Mouse (Mus musculus) small intestine, adult 2 months (tissue): ENCODE results near the gene Gm10644. TPM values are rescaled to one million over a fixed set of nuclear protein-coding genes. Genes with fewer than 3 reads are reported as not detected.

ENCODE experiments used
- H3K27ac ChIP-seq: fragments of 200-500 bp; 2 replicates; pipeline ENCODE4 v1.5.1; 2012; ENCODE audit warnings: low read depth, low read length, control low read depth, inconsistent platforms; ENCODE audit not compliant: insufficient read depth
- H3K27me3 ChIP-seq: fragments of 200-500 bp; 2 replicates; pipeline ENCODE4 v1.6.1; 2012; ENCODE audit warnings: mild to moderate bottlenecking, moderate library complexity, low read length, inconsistent platforms; ENCODE audit not compliant: control insufficient read depth, insufficient read depth
- H3K36me3 ChIP-seq: fragments of 200-500 bp; 2 replicates; pipeline ENCODE4 v1.6.1; 2012; ENCODE audit warnings: mild to moderate bottlenecking, low read length, control low read depth, inconsistent platforms; ENCODE audit not compliant: control insufficient read depth, insufficient read depth
- H3K4me1 ChIP-seq: fragments of 200-500 bp; 2 replicates; pipeline ENCODE4 v1.6.1; 2012; ENCODE audit warnings: low read length, inconsistent platforms, mixed read lengths; ENCODE audit not compliant: control insufficient read depth, insufficient read depth, insufficient read length
- H3K4me3 ChIP-seq: fragments of 200-500 bp; 2 replicates; pipeline ENCODE4 v1.5.1; 2012; ENCODE audit warnings: low read depth, mild to moderate bottlenecking, control low read depth, inconsistent platforms, low read length, moderate library complexity
- CTCF ChIP-seq: fragments of 200-500 bp; IDR thresholded peaks from 2 replicates; pipeline ENCODE4 v1.5.1; 2012; ENCODE audit warnings: low read depth, mild to moderate bottlenecking, control low read depth, inconsistent platforms, low read length, moderate library complexity, mixed read lengths; ENCODE audit not compliant: insufficient replicate concordance, insufficient read length; ENCODE audit errors: extremely low read depth
- POLR2A ChIP-seq: fragments of 200-500 bp; IDR thresholded peaks from 2 replicates; pipeline ENCODE4 v1.6.1; 2012; ENCODE audit warnings: low read depth, mild to moderate bottlenecking, control low read depth, inconsistent platforms, low read length, moderate library complexity
- WGBS: fragments of 180-500 bp; shearing (Covaris S2); methylation state at CpG from one replicate; pipeline ENCODE4 v1.1.7; 2018; 5-methylcytosine and 5-hydroxymethylcytosine counted together
- polyA plus RNA-seq: library from polyadenylated mRNA; depleted of rRNA; stranded (reverse); fragments of >200 nt; gene quantifications from 2 replicates; pipeline ENCODE4 v1.2.3, GENCODE M21; 2012

Gene Gm10644
- polyA plus RNA-seq, 1 experiment = 0.44 TPM

DNA sequence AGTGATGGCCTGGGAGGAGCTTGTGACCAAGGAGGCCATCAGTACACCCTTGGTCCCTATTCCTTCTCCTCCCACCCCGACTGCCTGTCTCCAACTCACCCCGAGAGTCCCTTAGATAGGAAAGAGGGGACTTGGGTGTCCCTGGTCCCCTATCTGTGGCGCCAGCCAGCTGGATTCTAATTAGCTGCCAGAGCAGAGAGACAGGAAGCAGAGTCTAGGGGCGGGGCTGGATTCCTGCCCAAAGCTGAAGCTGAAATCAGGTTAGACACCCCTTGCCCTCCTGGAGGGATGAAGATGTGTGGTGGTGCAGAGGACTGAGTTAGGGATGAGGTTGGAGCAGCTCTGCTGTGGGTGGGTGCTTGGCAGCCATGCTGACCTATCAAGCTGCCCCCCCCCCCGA is 40.1 kb downstream of the Gm10644 start:
- TF ChIP-seq POLR2A (no peak), CTCF (no peak)

DNA sequence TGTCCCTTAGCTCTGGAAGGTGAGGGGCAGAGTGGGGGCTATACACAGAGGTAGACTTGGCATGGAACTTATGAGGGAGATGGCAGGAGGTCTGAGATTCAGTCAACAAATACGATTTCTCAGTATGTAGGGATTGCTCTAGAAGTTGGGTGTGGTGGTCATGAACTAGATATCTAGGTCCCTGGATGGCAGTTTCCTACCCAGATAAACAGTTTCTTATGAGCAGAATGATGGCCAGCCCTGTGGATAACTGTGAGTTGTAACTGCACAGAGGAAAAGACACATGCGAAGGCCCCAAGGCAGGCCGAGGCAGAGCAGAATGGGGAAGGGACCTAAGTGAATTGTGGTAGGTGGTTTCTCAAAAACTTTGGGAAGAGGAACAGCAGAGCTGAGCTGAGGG is 40.8 kb downstream of the Gm10644 start:
- Histone ChIP-seq H3K4me1 (no peaks in the 10 kb centered on the region; the same call in 1 of the 2 replicates), H3K27me3 (no peaks in the 10 kb centered on the region), H3K36me3 (no peaks in the 10 kb centered on the region), H3K4me3 (no peak overlapping the region), H3K27ac (no peak overlapping the region)
- 86% methylated on average over 3 of the region's 3 CpGs for WGBS
- TF ChIP-seq CTCF = no peak
- no peak for TF ChIP-seq POLR2A

More for the DNA sequence above, 40.1 kb downstream of the Gm10644 start:
- no peak overlapping the region for H3K27ac ChIP-seq
- H3K36me3 ChIP-seq = no peaks in the 10 kb centered on the region
- H3K4me1 ChIP-seq = no peaks in the 10 kb centered on the region; the same call in 1 of the 2 replicates
- H3K4me3 ChIP-seq = no peak overlapping the region
- no peaks in the 10 kb centered on the region for H3K27me3 ChIP-seq
- WGBS = 46% methylated on average over 5 of the region's 5 CpGs

DNA sequence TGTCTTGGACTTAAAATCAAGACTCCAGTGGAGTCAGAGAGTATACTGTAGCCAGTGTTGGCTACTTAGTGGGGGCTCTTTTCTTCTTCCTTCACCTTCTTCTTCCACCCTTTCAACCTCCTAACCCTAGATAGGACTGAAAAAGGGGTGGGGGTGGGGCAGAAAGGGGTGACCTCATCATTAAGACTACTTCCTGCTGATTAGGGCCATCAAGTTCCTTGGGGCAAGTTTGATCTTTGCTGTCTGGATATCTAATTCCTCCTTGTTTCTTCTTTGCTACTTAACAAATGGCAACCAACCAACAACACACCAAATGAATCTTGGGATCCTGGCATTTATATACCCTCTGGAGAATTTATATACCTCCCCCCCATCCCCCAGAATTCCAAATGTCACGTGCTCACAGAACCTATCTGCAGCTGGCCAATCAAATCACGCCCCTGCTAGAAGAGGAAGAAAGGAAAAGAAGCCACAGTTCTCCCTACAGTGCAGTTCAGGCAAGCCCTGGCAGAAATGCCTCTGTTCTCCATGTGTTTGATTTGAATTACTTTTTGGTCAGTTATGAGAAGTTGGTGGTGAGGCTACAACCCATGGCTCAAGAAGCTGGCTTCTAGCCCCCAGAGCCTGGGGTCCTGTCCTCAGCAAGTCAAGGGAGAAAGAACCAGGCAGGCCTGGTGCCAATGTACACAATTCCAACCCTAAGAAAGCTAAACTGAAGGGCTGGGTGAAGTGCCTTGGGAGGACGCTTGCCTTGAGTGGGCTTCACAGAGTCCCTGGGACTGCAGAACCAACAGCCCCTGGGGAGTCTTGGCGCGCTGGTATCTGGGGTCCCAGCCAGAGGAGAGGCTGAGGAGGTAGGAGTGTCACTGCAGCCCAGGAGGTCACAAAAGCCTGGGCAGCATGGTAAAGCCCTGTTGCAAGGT is 42.9 kb downstream of the Gm10644 start:
- WGBS = 55% methylated on average over 5 of the region's 5 CpGs
- H3K27me3 ChIP-seq = no peaks in the 10 kb centered on the region
- no peak overlapping the region for H3K4me3 ChIP-seq
- no peak for TF ChIP-seq CTCF
- TF ChIP-seq POLR2A = no peak
- H3K27ac ChIP-seq = no peak overlapping the region
- H3K4me1 ChIP-seq = no peaks in the 10 kb centered on the region; the same call in 1 of the 2 replicates
- H3K36me3 ChIP-seq = no peaks in the 10 kb centered on the region

DNA sequence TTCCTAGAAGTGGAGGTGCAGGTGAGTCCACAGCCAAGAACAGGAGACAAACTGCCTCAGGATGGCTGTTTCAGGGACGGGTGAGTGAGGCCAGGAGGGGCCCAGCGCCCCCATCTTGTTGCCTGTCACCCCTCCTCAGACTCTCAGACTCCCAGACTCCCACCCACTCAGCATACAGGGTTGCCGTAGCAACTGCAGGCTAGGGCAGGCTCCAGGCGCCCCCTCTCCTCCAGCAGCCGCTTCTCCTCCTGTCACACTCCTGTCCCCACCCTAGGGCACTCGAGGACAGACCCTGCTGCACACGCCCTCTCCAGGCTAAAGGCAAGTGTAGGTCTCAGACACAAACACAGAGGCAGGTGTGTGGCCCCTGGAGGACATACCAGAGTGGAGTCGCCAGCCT is 45.7 kb downstream of the Gm10644 start:
- H3K36me3 ChIP-seq = no peaks in the 10 kb centered on the region
- no peak overlapping the region for H3K27ac ChIP-seq
- no peak overlapping the region for H3K4me3 ChIP-seq
- H3K27me3 ChIP-seq = no peaks in the 10 kb centered on the region
- WGBS = 61% methylated on average over 8 of the region's 8 CpGs
- TF ChIP-seq CTCF = no peak
- TF ChIP-seq POLR2A = no peak
- no peaks in the 10 kb centered on the region for H3K4me1 ChIP-seq

DNA sequence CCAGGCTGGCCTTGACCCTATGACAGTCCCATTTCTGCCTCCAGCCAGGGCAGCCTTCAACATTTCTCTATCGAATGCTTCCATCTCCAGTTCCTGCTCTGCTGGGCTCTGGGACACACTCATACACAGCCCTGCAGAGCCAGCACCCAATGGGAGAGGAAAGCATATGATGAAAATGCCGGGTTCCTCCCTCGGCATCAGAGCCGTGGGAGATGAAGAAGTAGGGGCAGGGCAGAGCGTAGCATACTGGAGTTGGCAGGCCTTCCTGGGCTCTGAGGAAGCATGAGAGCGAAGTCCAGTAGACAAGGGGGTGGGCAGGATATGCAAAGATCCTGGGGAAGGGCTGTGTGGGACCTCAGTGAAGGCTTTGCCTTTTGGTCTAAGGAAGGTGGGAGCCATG is 46.4 kb downstream of the Gm10644 start:
- no peak for TF ChIP-seq CTCF
- 28% methylated on average over 6 of the region's 6 CpGs for WGBS
- Histone ChIP-seq H3K4me3 (no peak overlapping the region), H3K4me1 (no peaks in the 10 kb centered on the region), H3K27me3 (no peaks in the 10 kb centered on the region), H3K36me3 (no peaks in the 10 kb centered on the region), H3K27ac (no peak overlapping the region)

DNA sequence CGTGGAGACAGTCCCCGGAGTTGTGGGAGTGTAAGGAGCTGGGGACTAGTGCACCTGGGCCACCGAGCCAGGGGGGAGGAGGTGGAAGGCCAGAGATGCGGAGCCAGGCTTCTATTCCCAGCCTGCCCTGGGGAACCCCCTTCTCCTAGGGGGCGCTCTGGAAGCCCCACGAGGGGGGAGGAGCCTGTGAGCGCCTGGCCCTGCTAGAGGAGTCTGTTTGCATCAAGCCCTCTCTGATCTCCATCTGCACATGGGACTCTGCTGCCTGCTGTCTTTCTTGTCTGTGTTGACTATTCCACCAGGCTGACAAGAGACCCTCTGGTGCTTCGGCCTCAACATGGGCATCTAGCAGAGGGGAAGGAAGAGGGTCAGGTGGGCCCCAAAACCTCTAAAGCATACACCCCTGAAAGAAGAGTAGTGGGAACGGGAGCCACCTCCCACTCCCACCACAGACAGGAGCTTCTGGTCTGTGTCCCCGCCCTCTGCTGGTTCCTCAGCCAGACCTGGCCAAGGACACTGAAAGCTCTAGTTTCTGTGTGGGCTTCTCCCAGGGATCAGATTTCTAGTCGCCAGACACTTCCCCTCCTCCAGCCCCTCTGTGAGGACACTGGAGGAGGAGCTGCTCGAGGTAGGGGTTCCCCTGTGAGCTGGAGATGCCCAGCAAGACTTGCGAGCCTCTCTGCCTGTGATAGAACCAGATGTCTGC is 51.9 kb downstream of the Gm10644 start:
- TF ChIP-seq POLR2A (no peak), CTCF (no peak)
- no peak overlapping the region for H3K27ac ChIP-seq
- peaks cover 3% of the 10 kb centered on the region; the same call in 1 of the 2 replicates for H3K4me1 ChIP-seq
- no peak overlapping the region for H3K4me3 ChIP-seq
- peaks cover 20% of the 10 kb centered on the region for H3K27me3 ChIP-seq
- H3K36me3 ChIP-seq = no peaks in the 10 kb centered on the region
- 30% methylated on average over 12 of the region's 13 CpGs for WGBS
